Mouse (Mus musculus) hindbrain, embryonic 11.5 days (tissue): ENCODE measurements at regions not wholly inside any gene's neighbourhood (a gene's known extent, or its start where the extent isn't known, plus 50 kb on each side); places are given as distances from the start of the nearest gene placed in this dataset. TPM values are rescaled to one million over a fixed set of nuclear protein-coding genes. Genes with fewer than 3 reads are reported as not detected.
A peak's percentile ranks its signal among the peaks of the same experiment; 100 is the strongest.

Experiments
- ATAC-seq: fragments of 200-750 bp; cut with Nextera tagmentation; 2 replicates; pipeline ENCODE4 v1.8.0; 2017; ENCODE audit warnings: mild to moderate bottlenecking, moderate TSS enrichment, moderate library complexity; ENCODE audit not compliant: low FRiP score
- DNase-seq: peaks from one replicate; pipeline ENCODE4 v3.0.0-alpha.2; 2015; ENCODE audit warnings: low spot score
- H3K27ac ChIP-seq: fragments of 300-500 bp; sonication (generic); 2 replicates; pipeline ENCODE4 v1.5.1; 2014; ENCODE audit warnings: mild to moderate bottlenecking, low read depth, low read length
- H3K27me3 ChIP-seq: fragments of 300-500 bp; sonication (generic); 2 replicates; pipeline ENCODE4 v1.6.1; 2014; ENCODE audit warnings: mild to moderate bottlenecking, low read length, moderate library complexity, mixed read lengths; ENCODE audit not compliant: control insufficient read depth, insufficient read depth
- H3K36me3 ChIP-seq: fragments of 300-500 bp; sonication (generic); 2 replicates; pipeline ENCODE4 v1.6.1; 2014; ENCODE audit warnings: mild to moderate bottlenecking, low read length, moderate library complexity, mixed read lengths; ENCODE audit not compliant: control insufficient read depth, insufficient read depth
- H3K4me1 ChIP-seq: fragments of 300-500 bp; sonication (generic); replicated peaks from 2 replicates; pipeline ENCODE4 v1.6.1; 2014; ENCODE audit warnings: low read length, mixed read lengths; ENCODE audit not compliant: control insufficient read depth, insufficient read depth
- H3K4me2 ChIP-seq: fragments of 300-500 bp; sonication (generic); replicated peaks from 2 replicates; pipeline ENCODE4 v1.6.1; 2014; ENCODE audit warnings: mild to moderate bottlenecking, low read depth, low read length
- H3K4me3 ChIP-seq: fragments of 300-500 bp; sonication (generic); 2 replicates; pipeline ENCODE4 v1.5.1; 2014; ENCODE audit warnings: low read depth, low read length
- H3K9ac ChIP-seq: fragments of 300-500 bp; sonication (generic); 2 replicates; pipeline ENCODE4 v1.6.1; 2014; ENCODE audit warnings: low read depth, low read length
- H3K9me3 ChIP-seq: fragments of 300-500 bp; sonication (generic); 2 replicates; pipeline ENCODE4 v1.6.1; 2016; ENCODE audit warnings: low read length; ENCODE audit not compliant: control insufficient read depth
- WGBS: fragments of 180-500 bp; shearing (Covaris S2); extraction: QIAGEN DNeasy Blood & Tissue Kit; methylation state at CpG from one replicate; pipeline ENCODE4 v1.1.7; 2014; 5-methylcytosine and 5-hydroxymethylcytosine counted together
- microRNA counts: library from miRNA; unstranded; fragments of <30 nt; microRNA quantifications from one replicate; lab custom pipeline; 2015

DNA sequence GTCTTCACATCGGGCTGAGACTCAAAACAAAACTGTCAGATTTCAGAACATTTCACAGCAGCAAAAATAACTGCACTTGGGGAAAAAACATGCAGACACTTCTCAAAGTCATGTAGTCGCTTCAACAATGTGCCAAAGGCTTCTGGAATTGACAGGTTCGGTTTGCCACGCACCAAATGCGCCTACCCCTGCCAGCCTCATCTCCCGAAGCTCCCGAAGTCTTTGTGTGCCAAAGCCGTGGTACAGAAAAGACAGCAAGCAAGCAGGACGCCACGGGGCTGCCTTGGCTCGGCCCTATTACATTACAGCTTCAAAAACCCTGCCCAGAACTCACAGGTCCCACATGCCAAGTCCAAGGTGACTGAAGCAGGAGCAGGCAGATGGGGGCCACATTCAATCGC lies 50.9 kb upstream of the Dio3 start:
- Histone ChIP-seq H3K36me3 (no peaks in the 10 kb centered on the region), H3K27me3 (no peaks in the 10 kb centered on the region; the same call in 1 of the 2 replicates), H3K4me3 (no peak overlapping the region), H3K4me1 (no peaks in the 10 kb centered on the region), H3K4me2 (no peak overlapping the region), H3K9ac (no peak overlapping the region), H3K9me3 (no peaks in the 10 kb centered on the region), H3K27ac (no peak overlapping the region)
- DNase-seq (no peak), ATAC-seq (no peak)
- 85% methylated on average over 12 of the region's 12 CpGs for whole genome bisulfite sequencing

MicroRNA genes in the stretch of these regions (microRNA counts, 519-probe panel; counts per million panel counts)
- microRNA mmu-miR-1193 (lab: Ali Mortazavi, UCI) = 3,348 counts per million, percentile 21 among the panel's probes with 10 or more counts
- microRNA mmu-miR-1197 (lab: Ali Mortazavi, UCI) = not detected
- microRNA mmu-miR-134 (lab: Ali Mortazavi, UCI) = 4,369 counts per million, percentile 47 among the panel's probes with 10 or more counts
- microRNA mmu-miR-154 (lab: Ali Mortazavi, UCI) = 4,993 counts per million, percentile 65 among the panel's probes with 10 or more counts
- not detected for microRNA mmu-miR-299 (lab: Ali Mortazavi, UCI)
- microRNA mmu-miR-300 (lab: Ali Mortazavi, UCI) = 4,913 counts per million, percentile 63 among the panel's probes with 10 or more counts
- not detected for microRNA mmu-miR-3072 (lab: Ali Mortazavi, UCI)
- 4,973 counts per million, percentile 65 among the panel's probes with 10 or more counts for microRNA mmu-miR-323-3p (lab: Ali Mortazavi, UCI)
- not detected for microRNA mmu-miR-323-5p (lab: Ali Mortazavi, UCI)
- microRNA mmu-miR-329 (lab: Ali Mortazavi, UCI) = 5,201 counts per million, percentile 72 among the panel's probes with 10 or more counts
- 5,498 counts per million, percentile 80 among the panel's probes with 10 or more counts for microRNA mmu-miR-369-3p (lab: Ali Mortazavi, UCI)
- 3,665 counts per million, percentile 28 among the panel's probes with 10 or more counts for microRNA mmu-miR-369-5p (lab: Ali Mortazavi, UCI)
- 5,339 counts per million, percentile 76 among the panel's probes with 10 or more counts for microRNA mmu-miR-376a (lab: Ali Mortazavi, UCI)
- microRNA mmu-miR-376b (lab: Ali Mortazavi, UCI) = 5,964 counts per million, percentile 85 among the panel's probes with 10 or more counts
- 5,121 counts per million, percentile 70 among the panel's probes with 10 or more counts for microRNA mmu-miR-376c (lab: Ali Mortazavi, UCI)
- microRNA mmu-miR-377 (lab: Ali Mortazavi, UCI) = 5,260 counts per million, percentile 74 among the panel's probes with 10 or more counts
- microRNA mmu-miR-379 (lab: Ali Mortazavi, UCI) = 2,912 counts per million, percentile 13 among the panel's probes with 10 or more counts
- microRNA mmu-miR-380-3p (lab: Ali Mortazavi, UCI) = not detected
- microRNA mmu-miR-380-5p (lab: Ali Mortazavi, UCI) = not detected
- 4,151 counts per million, percentile 40 among the panel's probes with 10 or more counts for microRNA mmu-miR-381 (lab: Ali Mortazavi, UCI)
- 5,310 counts per million, percentile 76 among the panel's probes with 10 or more counts for microRNA mmu-miR-382 (lab: Ali Mortazavi, UCI)
- microRNA mmu-miR-409-3p (lab: Ali Mortazavi, UCI) = 3,794 counts per million, percentile 33 among the panel's probes with 10 or more counts
- 2,486 counts per million, percentile 9 among the panel's probes with 10 or more counts for microRNA mmu-miR-409-5p (lab: Ali Mortazavi, UCI)
- 5,577 counts per million, percentile 81 among the panel's probes with 10 or more counts for microRNA mmu-miR-410 (lab: Ali Mortazavi, UCI)
- 3,695 counts per million, percentile 29 among the panel's probes with 10 or more counts for microRNA mmu-miR-411 (lab: Ali Mortazavi, UCI)
- microRNA mmu-miR-412 (lab: Ali Mortazavi, UCI) = not detected
- microRNA mmu-miR-453 (lab: Ali Mortazavi, UCI) = not detected
- not detected for microRNA mmu-miR-485 (lab: Ali Mortazavi, UCI)
- microRNA mmu-miR-487b (lab: Ali Mortazavi, UCI) = 4,715 counts per million, percentile 57 among the panel's probes with 10 or more counts
- microRNA mmu-miR-494 (lab: Ali Mortazavi, UCI) = not detected
- microRNA mmu-miR-495 (lab: Ali Mortazavi, UCI) = 5,676 counts per million, percentile 82 among the panel's probes with 10 or more counts
- not detected for microRNA mmu-miR-496 (lab: Ali Mortazavi, UCI)
- microRNA mmu-miR-539 (lab: Ali Mortazavi, UCI) = 3,041 counts per million, percentile 16 among the panel's probes with 10 or more counts
- 4,735 counts per million, percentile 59 among the panel's probes with 10 or more counts for microRNA mmu-miR-541 (lab: Ali Mortazavi, UCI)
- 5,270 counts per million, percentile 74 among the panel's probes with 10 or more counts for microRNA mmu-miR-543 (lab: Ali Mortazavi, UCI)
- not detected for microRNA mmu-miR-544 (lab: Ali Mortazavi, UCI)
- not detected for microRNA mmu-miR-654-3p (lab: Ali Mortazavi, UCI)
- microRNA mmu-miR-654-5p (lab: Ali Mortazavi, UCI) = not detected
- not detected for microRNA mmu-miR-666-3p (lab: Ali Mortazavi, UCI)
- not detected for microRNA mmu-miR-666-5p (lab: Ali Mortazavi, UCI)
- microRNA mmu-miR-667 (lab: Ali Mortazavi, UCI) = 3,992 counts per million, percentile 35 among the panel's probes with 10 or more counts
- not detected for microRNA mmu-miR-668 (lab: Ali Mortazavi, UCI)
- microRNA mmu-miR-679 (lab: Ali Mortazavi, UCI) = not detected
- microRNA mmu-miR-758 (lab: Ali Mortazavi, UCI) = not detected
- not detected for microRNA mmu-miR-882 (lab: Ali Mortazavi, UCI)
